Mouse (Mus musculus) testis, adult 2 months (tissue): ENCODE results near the gene Rspo4.

ENCODE experiments used
- CTCF ChIP-seq: fragments of 200-500 bp; IDR thresholded peaks from 2 replicates; pipeline ENCODE4 v1.5.1; 2012; ENCODE audit warnings: low read depth, mild to moderate bottlenecking, inconsistent platforms, low read length, moderate library complexity; ENCODE audit not compliant: control insufficient read depth, insufficient read depth, insufficient replicate concordance
- POLR2A ChIP-seq: fragments of 200-500 bp; IDR thresholded peaks from 2 replicates; pipeline ENCODE4 v1.6.1; 2012; ENCODE audit warnings: low read depth, mild to moderate bottlenecking, inconsistent platforms, low read length, moderate library complexity; ENCODE audit not compliant: control insufficient read depth

DNA sequence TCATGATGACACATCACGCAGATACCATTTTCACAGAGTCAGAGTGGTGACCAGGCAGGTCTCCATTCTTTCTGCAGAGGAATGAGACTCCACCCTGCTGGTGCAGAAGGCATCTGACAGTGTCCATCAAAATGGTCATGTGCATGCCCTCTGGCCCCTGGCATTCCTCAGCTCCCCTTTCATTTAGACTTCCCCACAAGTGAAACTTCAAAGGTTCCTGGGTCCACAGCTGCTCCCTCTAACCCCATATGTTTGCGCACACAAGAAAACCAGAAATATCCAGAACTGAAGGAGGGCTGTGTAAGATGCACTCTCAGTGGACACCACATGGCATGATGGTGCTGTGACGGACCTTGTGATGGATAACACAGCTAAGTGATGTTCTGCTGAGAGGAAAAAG is 35.9 kb downstream of the Rspo4 start:
- TF ChIP-seq CTCF (no peak), POLR2A (no peak)
